Mouse (Mus musculus): ENCODE measurements at regions not wholly inside any gene's neighbourhood (a gene's known extent, or its start where the extent isn't known, plus 50 kb on each side); places are given as distances from the start of the nearest gene placed in this dataset.

GRCm38 (mm10) chr3:81736838-81737237 is 195.6 kb upstream of the Ctso start:
- no peak for TF ChIP-seq CTCF (IDR thresholded peaks at IDR 0.05)
- TF ChIP-seq EP300 (IDR thresholded peaks at IDR 0.05): no peak

All from lung, postnatal 0 days (tissue).